Mouse (Mus musculus) layer of hippocampus, postnatal 14 days (tissue): ENCODE measurements at regions not wholly inside any gene's neighbourhood (a gene's known extent, or its start where the extent isn't known, plus 50 kb on each side); places are given as distances from the start of the nearest gene placed in this dataset.

Source experiments
- DNase-seq, 2 experiments: peaks; one replicate each; pipeline ENCODE4 v3.0.0; 2021 to 2022; ENCODE audit warnings: low spot score in 2 of 2, mixed read lengths in 1 of 2

- DNase-seq: peak in 1 of 2 experiments; percentile 17
Measured at GRCm38 (mm10) chr1:176683146-176683545, 130.7 kb downstream of the Cep170 start.

GRCm38 (mm10) chr1:176681971-176682370 lies 131.9 kb downstream of the Cep170 start:
- no peak for DNase-seq

GRCm38 (mm10) chr1:176675184-176675583 lies 138.7 kb downstream of the Cep170 start:
- DNase-seq: no peak

GRCm38 (mm10) chr1:176671081-176671480 lies 142.8 kb downstream of the Cep170 start:
- DNase-seq: no peak

- no peak for DNase-seq
Measured at GRCm38 (mm10) chr1:176667552-176668306, 146.1 kb downstream of the Cep170 start.

GRCm38 (mm10) chr1:176660286-176660685 lies 153.6 kb downstream of the Cep170 start:
- no peak for DNase-seq

GRCm38 (mm10) chr1:176658639-176659038 lies 155.2 kb downstream of the Cep170 start:
- no peak for DNase-seq

- no peak for DNase-seq
Measured at GRCm38 (mm10) chr1:176655487-176656333, 158.2 kb downstream of the Cep170 start.

- no peak for DNase-seq
Measured at GRCm38 (mm10) chr1:176644248-176644647, 169.6 kb downstream of the Cep170 start.

- no peak for DNase-seq
Measured at GRCm38 (mm10) chr1:176623171-176623570, 190.7 kb downstream of the Cep170 start.

GRCm38 (mm10) chr1:176622213-176622612 lies 191.7 kb downstream of the Cep170 start:
- no peak for DNase-seq

- DNase-seq: no peak
Measured at GRCm38 (mm10) chr1:176621285-176621684, 192.6 kb downstream of the Cep170 start.

- peak; percentile 11 to 55 for DNase-seq
Measured at GRCm38 (mm10) chr1:176618896-176619295, 195.0 kb downstream of the Cep170 start.

GRCm38 (mm10) chr1:176615673-176616072 lies 198.2 kb downstream of the Cep170 start:
- no peak for DNase-seq

GRCm38 (mm10) chr1:176594312-176594711 lies 219.6 kb downstream of the Cep170 start:
- peak in 1 of 2 experiments; percentile 2 for DNase-seq

GRCm38 (mm10) chr1:176588144-176588543 lies 225.7 kb downstream of the Cep170 start:
- no peak for DNase-seq

- no peak for DNase-seq
Measured at GRCm38 (mm10) chr1:176573703-176574102, 240.2 kb downstream of the Cep170 start.

- no peak for DNase-seq
Measured at GRCm38 (mm10) chr1:176558457-176559415, 255.1 kb downstream of the Cep170 start.

- DNase-seq: peak in 1 of 2 experiments; percentile 37
Measured at GRCm38 (mm10) chr1:176534417-176534816, 259.3 kb upstream of the Pld5 start.

GRCm38 (mm10) chr1:176529037-176529436 lies 253.9 kb upstream of the Pld5 start:
- no peak for DNase-seq

- no peak for DNase-seq
Measured at GRCm38 (mm10) chr1:176511467-176511866, 236.4 kb upstream of the Pld5 start.
